Mouse (Mus musculus): ENCODE data around the gene Lyrm7.

- no peak for TF ChIP-seq CTCF (IDR thresholded peaks at IDR 0.05; ENCODE audit: control insufficient read depth, insufficient read depth, insufficient replicate concordance, low read depth, low read length)
- no peak for TF ChIP-seq POLR2A (IDR thresholded peaks at IDR 0.05; ENCODE audit: control insufficient read depth, low read depth, low read length)
Measured at GRCm38 (mm10) chr11:54910081-54910665, 49.5 kb upstream of the Lyrm7 start.

All from testis, adult 2 months (tissue).